Mouse (Mus musculus): Measurements from ENCODE around the gene Olfr463. TPM values are rescaled to one million over a fixed set of nuclear protein-coding genes. Genes with fewer than 3 reads are reported as not detected.

The Olfr463 gene
- total RNA-seq (2014; rRNA removed; ENCODE audit: low replicate concordance) (not detected in 2 replicates), polyA plus RNA-seq (2015; fragmentation: Nextera tagmentation; extraction: Ambion mirVana) (not detected in 2 replicates)

DNA sequence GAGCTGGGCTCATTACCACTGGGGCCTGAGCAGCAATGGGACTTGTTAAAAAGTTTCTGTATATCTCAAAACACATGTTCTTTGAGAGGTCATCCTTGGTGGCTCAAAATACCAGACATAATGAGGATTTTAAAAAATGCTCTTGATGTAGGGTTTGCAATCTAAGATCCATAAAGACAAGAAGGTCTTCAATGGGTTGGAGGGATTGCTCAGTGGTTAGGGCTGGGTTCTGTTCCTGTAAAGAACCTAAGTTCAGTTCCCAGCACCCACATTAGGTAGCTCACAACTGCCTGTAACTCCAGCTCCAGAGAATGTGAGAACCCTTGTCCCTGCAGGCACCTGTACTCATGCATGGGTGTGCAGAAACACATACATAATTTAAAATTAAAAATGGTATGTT lies at the start of gene Olfr463:
TSS of gene Olfr463 (minus strand) at position 101 of the 400 bp plus-strand sequence.
- DNase-seq (ENCODE audit: low spot score) (no peak), ATAC-seq (ENCODE audit: insufficient read depth, low read depth) (no peak)

DNA sequence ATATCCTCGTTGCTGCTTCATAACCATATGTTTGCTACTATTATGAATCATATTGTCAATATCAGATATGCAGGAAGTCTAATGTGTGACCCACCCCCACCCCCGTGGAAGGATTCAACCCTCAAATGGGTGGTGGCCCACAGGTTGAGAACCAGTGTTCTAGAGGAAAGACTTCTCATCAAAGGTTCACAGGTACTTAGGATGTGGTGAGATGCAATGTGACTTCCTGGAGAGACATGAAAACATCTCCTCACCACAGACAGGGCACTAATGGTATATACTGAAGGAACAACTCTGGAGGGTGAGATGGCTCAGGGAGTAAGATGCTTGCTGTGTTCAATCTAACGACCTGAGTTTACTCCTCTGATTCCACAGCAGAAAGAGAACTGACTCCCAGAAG lies 38.3 kb upstream of the Olfr463 start:
- no peaks in the 10 kb centered on the region for H3K36me3 ChIP-seq (replicated peaks; ENCODE audit: control insufficient read depth, insufficient read depth, low read length)
- no peak for DNase-seq (ENCODE audit: low spot score)
- no peak for ATAC-seq (ENCODE audit: insufficient read depth, low read depth)
- no peak overlapping the region for H3K4me3 ChIP-seq (ENCODE audit: low read depth, low read length)
- peaks cover under 1% of the 10 kb centered on the region; the same call in 1 of the 2 replicates for H3K9me3 ChIP-seq (replicated peaks; ENCODE audit: control insufficient read depth, low read length)
- no peaks in the 10 kb centered on the region for H3K4me1 ChIP-seq (ENCODE audit: control insufficient read depth, insufficient read depth)
- no peak overlapping the region for H3K27ac ChIP-seq (ENCODE audit: low read depth)
- no peak overlapping the region for H3K4me2 ChIP-seq (ENCODE audit: low read depth, low read length)
- TF ChIP-seq EP300 (IDR thresholded peaks at IDR 0.05; ENCODE audit: low read depth) (no peak), CTCF (IDR thresholded peaks at IDR 0.05; ENCODE audit: low read depth) (no peak)
- H3K9ac ChIP-seq (replicated peaks; ENCODE audit: low read depth, low read length): no peak overlapping the region
- WGBS: 48% methylated on average over 3 of the region's 3 CpGs
- H3K27me3 ChIP-seq (ENCODE audit: control insufficient read depth, insufficient read depth, low read length): no peaks in the 10 kb centered on the region

More for the DNA sequence above, at the start of gene Olfr463:
- no peak within 1 kb of the TSS for H3K27ac ChIP-seq (ENCODE audit: low read depth)
- H3K9ac ChIP-seq (replicated peaks; ENCODE audit: low read depth, low read length): no peak within 1 kb of the TSS
- no peaks in the 10 kb centered on the region for H3K9me3 ChIP-seq (replicated peaks; ENCODE audit: control insufficient read depth, low read length)
- no peak within 1 kb of the TSS for H3K4me2 ChIP-seq (ENCODE audit: low read depth, low read length)
- peaks cover 13% of the 10 kb centered on the region; the same call in 1 of the 2 replicates for H3K27me3 ChIP-seq (ENCODE audit: control insufficient read depth, insufficient read depth, low read length)
- H3K36me3 ChIP-seq (replicated peaks; ENCODE audit: control insufficient read depth, insufficient read depth, low read length): no peaks in the 10 kb centered on the region
- no peak for TF ChIP-seq CTCF (IDR thresholded peaks at IDR 0.05; ENCODE audit: low read depth)
- TF ChIP-seq EP300 (IDR thresholded peaks at IDR 0.05; ENCODE audit: low read depth): no peak
- no peak within 1 kb of the TSS for H3K4me3 ChIP-seq (ENCODE audit: low read depth, low read length)
- no peaks in the 10 kb centered on the region for H3K4me1 ChIP-seq (ENCODE audit: control insufficient read depth, insufficient read depth)

DNA sequence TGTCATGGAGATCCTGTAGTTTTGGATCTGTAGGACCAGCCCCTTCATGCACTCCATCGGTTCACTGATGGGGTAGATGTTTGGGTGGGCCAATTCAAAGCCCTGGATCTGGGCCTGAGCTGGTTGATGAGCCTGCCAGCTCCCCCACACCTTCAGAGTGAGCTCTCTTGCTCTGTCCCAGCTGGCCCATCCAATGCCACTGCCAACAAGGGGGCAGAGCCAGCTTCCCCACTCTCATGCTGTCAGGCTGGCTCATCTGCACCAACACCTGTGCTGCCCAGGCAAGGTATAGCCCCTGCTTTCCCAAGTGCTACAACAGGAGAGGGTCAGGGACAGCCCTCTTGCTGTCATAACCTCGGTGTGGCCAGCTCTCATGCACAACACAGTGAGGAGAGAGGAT lies 36.5 kb upstream of the Olfr463 start:
- H3K9ac ChIP-seq (replicated peaks; ENCODE audit: low read depth, low read length): no peak overlapping the region
- no peaks in the 10 kb centered on the region for H3K36me3 ChIP-seq (replicated peaks; ENCODE audit: control insufficient read depth, insufficient read depth, low read length)
- H3K4me2 ChIP-seq (ENCODE audit: low read depth, low read length): no peak overlapping the region
- WGBS: 55% methylated on average over 2 of the region's 2 CpGs
- no peaks in the 10 kb centered on the region for H3K4me1 ChIP-seq (ENCODE audit: control insufficient read depth, insufficient read depth)
- DNase-seq (ENCODE audit: low spot score) (no peak), ATAC-seq (ENCODE audit: insufficient read depth, low read depth) (no peak)
- no peak overlapping the region for H3K4me3 ChIP-seq (ENCODE audit: low read depth, low read length)
- no peak overlapping the region for H3K27ac ChIP-seq (ENCODE audit: low read depth)
- no peaks in the 10 kb centered on the region for H3K27me3 ChIP-seq (ENCODE audit: control insufficient read depth, insufficient read depth, low read length)
- H3K9me3 ChIP-seq (replicated peaks; ENCODE audit: control insufficient read depth, low read length): peaks cover 4% of the 10 kb centered on the region; the same call in 1 of the 2 replicates
- no peak for TF ChIP-seq EP300 (IDR thresholded peaks at IDR 0.05; ENCODE audit: low read depth)
- no peak for TF ChIP-seq CTCF (IDR thresholded peaks at IDR 0.05; ENCODE audit: low read depth)

DNA sequence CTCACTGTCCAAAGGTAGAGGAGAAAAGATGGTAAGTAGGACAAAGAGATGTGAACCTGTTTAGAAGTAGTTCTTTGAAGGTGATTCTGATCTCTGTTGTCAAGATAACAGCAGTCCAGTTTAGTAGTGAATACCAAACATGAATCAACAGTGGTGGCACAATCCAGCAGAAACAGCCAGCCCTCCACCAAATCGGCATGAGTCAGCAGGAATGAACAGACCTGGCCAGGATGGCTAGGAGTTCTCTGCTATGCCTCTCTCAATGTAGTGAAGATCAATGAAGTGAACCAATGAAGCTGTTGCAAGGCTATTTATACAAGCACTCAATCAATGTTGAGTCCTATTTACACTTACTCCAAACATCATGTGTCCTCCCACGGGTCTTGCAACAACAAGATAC lies 33.2 kb upstream of the Olfr463 start:
- Histone ChIP-seq H3K27ac (ENCODE audit: low read depth) (no peak overlapping the region), H3K4me2 (ENCODE audit: low read depth, low read length) (no peak overlapping the region), H3K36me3 (replicated peaks; ENCODE audit: control insufficient read depth, insufficient read depth, low read length) (no peaks in the 10 kb centered on the region), H3K9me3 (replicated peaks; ENCODE audit: control insufficient read depth, low read length) (peaks cover 4% of the 10 kb centered on the region; the same call in 1 of the 2 replicates), H3K4me3 (ENCODE audit: low read depth, low read length) (no peak overlapping the region), H3K4me1 (ENCODE audit: control insufficient read depth, insufficient read depth) (no peaks in the 10 kb centered on the region), H3K9ac (replicated peaks; ENCODE audit: low read depth, low read length) (no peak overlapping the region), H3K27me3 (ENCODE audit: control insufficient read depth, insufficient read depth, low read length) (no peaks in the 10 kb centered on the region)
- TF ChIP-seq EP300 (IDR thresholded peaks at IDR 0.05; ENCODE audit: low read depth) (no peak), CTCF (IDR thresholded peaks at IDR 0.05; ENCODE audit: low read depth) (no peak)
- 75% methylated on average over 2 of the region's 2 CpGs for WGBS
- ATAC-seq (ENCODE audit: insufficient read depth, low read depth) (no peak), DNase-seq (ENCODE audit: low spot score) (no peak)

DNA sequence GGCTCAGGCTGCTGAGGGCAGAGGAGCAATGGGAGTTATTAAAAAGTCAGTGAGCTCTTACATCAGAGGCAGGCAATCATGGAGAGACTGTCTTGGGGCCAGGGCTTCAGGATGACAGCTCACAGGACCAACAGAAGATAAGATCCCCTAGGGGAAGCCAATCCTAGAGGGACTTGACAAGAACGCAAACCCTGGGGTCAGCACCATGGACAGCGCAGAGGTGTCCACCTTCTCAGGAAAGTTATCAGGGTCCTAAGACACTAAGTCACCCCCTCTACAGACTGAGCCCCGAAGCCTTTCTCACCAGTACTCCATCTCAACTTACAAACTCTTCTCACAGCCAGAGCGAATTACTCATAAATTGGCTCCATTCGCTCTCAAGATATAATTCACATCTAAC lies 23.8 kb upstream of the Olfr463 start, which contains the start of gene Olfr464:
TSS of gene Olfr464 (minus strand) at position 2 of the 400 bp plus-strand sequence.
- 25% methylated on average over 5 of the region's 5 CpGs for WGBS
- DNase-seq (ENCODE audit: low spot score) (no peak), ATAC-seq (ENCODE audit: insufficient read depth, low read depth) (no peak)

DNA sequence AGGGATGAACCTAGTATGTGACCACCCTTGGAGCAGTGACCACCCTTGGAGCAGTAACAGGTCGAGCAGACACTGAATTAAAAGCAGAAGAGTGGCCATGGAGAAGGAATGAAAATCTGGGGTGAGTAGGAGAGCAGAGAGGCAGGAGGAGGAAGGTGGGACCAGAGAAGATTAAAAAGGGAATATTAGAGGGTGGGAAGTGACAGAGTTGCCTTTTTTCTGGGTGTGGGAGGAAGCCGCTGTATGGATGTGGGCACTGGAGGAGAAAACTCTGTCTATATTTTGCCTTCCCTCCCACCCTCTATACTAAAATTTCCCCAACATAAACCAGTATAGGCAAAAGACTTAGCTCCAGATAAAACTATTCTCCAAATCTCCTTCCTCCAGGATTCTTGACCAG lies 23.1 kb upstream of the Olfr463 start:
- TF ChIP-seq CTCF (IDR thresholded peaks at IDR 0.05; ENCODE audit: low read depth): no peak
- no peak for TF ChIP-seq EP300 (IDR thresholded peaks at IDR 0.05; ENCODE audit: low read depth)
- H3K36me3 ChIP-seq (replicated peaks; ENCODE audit: control insufficient read depth, insufficient read depth, low read length): no peaks in the 10 kb centered on the region
- H3K27ac ChIP-seq (ENCODE audit: low read depth): no peak overlapping the region
- no peaks in the 10 kb centered on the region for H3K4me1 ChIP-seq (ENCODE audit: control insufficient read depth, insufficient read depth)
- ATAC-seq (ENCODE audit: insufficient read depth, low read depth) (no peak), DNase-seq (ENCODE audit: low spot score) (no peak)
- H3K27me3 ChIP-seq (ENCODE audit: control insufficient read depth, insufficient read depth, low read length): no peaks in the 10 kb centered on the region
- no peak overlapping the region for H3K4me2 ChIP-seq (ENCODE audit: low read depth, low read length)
- H3K9ac ChIP-seq (replicated peaks; ENCODE audit: low read depth, low read length): no peak overlapping the region
- 65% methylated on average over 2 of the region's 2 CpGs for WGBS
- no peaks in the 10 kb centered on the region for H3K9me3 ChIP-seq (replicated peaks; ENCODE audit: control insufficient read depth, low read length)
- H3K4me3 ChIP-seq (ENCODE audit: low read depth, low read length): no peak overlapping the region

More for the DNA sequence above, 23.8 kb upstream of the Olfr463 start, which contains the start of gene Olfr464:
- H3K4me1 ChIP-seq (ENCODE audit: control insufficient read depth, insufficient read depth): no peaks in the 10 kb centered on the region
- no peak within 1 kb of the TSS for H3K4me3 ChIP-seq (ENCODE audit: low read depth, low read length)
- H3K4me2 ChIP-seq (ENCODE audit: low read depth, low read length): no peak within 1 kb of the TSS
- no peaks in the 10 kb centered on the region for H3K27me3 ChIP-seq (ENCODE audit: control insufficient read depth, insufficient read depth, low read length)
- no peaks in the 10 kb centered on the region for H3K36me3 ChIP-seq (replicated peaks; ENCODE audit: control insufficient read depth, insufficient read depth, low read length)
- H3K9ac ChIP-seq (replicated peaks; ENCODE audit: low read depth, low read length): no peak within 1 kb of the TSS
- TF ChIP-seq CTCF (IDR thresholded peaks at IDR 0.05; ENCODE audit: low read depth): no peak
- TF ChIP-seq EP300 (IDR thresholded peaks at IDR 0.05; ENCODE audit: low read depth): no peak
- no peaks in the 10 kb centered on the region for H3K9me3 ChIP-seq (replicated peaks; ENCODE audit: control insufficient read depth, low read length)
- H3K27ac ChIP-seq (ENCODE audit: low read depth): no peak within 1 kb of the TSS

Measured in heart, postnatal 0 days (tissue).